11 mouse cellular contexts compared by ENCODE assay signal in the genomic region with DNA sequence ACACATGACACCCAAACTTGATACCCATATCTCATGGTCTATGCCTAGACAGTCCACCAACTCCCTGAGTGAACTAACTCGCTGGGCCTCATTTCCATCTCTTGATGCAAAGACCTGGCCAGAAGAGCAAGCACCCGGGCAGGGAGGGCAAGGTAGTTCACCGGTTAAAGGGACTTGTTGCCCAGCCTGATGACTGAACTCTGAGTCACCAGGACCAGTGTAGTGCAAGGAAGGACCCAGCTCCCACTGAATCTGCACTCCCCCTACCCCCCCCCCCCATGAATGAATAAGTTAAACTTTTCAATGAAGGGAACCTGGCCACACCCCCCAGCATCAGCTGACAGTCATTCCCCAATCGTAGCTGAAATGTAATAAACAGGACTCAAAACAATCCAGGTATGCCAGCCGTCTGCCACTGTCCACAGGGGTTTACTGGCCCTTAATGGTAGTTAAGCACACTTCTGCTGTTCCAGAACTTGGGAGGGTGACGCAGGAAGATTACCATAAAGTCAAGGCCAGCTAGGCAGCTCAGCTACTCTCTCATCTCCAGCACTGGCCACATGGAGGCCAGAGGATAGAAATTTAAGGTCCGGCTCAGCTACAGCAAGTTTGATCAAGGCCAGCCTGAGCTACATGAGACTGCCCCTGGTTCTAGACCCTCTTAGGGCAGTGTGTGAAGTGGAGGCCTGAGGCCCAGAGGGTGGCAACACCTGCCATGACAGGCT. TPM values are rescaled to one million over a fixed set of nuclear protein-coding genes. Genes with fewer than 3 reads are reported as not detected.
A peak's percentile ranks its signal among the peaks of the same experiment; 100 is the strongest.
DNase-seq lines count a peak whose midpoint lies in the region; ATAC-seq and TF ChIP-seq lines count a peak whose summit lies in the region.
"Had no signal": no experiment of that assay in that cellular context is flagged by ENCODE, and none has a peak within 500 bp of the region (broad histone marks: within the 10 kb centered on the region; RNA-seq: fewer than 3 reads in every experiment).

No protein-coding gene starts in this region.

- H3K27me3 ChIP-seq in ES-Bruce4 (ENCODE audit: control insufficient read depth, insufficient read depth, low read length, poor library complexity, severe bottlenecking): no peaks in the 10 kb centered on the region
- H3K27me3 ChIP-seq in forebrain, postnatal 0 days (ENCODE audit: insufficient read depth, low read length): no peaks in the 10 kb centered on the region
- no peaks in the 10 kb centered on the region for H3K27me3 ChIP-seq in midbrain, embryonic 12.5 days

- WGBS in forebrain, postnatal 0 days: 75% methylated on average over 7 of the region's 7 CpGs
- WGBS in midbrain, embryonic 12.5 days: 89% methylated on average over 7 of the region's 7 CpGs

- H3K36me3 ChIP-seq in ES-Bruce4 (ENCODE audit: control insufficient read depth, insufficient read depth, low read length, poor library complexity, severe bottlenecking): no peaks in the 10 kb centered on the region
- peaks cover 50% of the 10 kb centered on the region for H3K36me3 ChIP-seq in forebrain, postnatal 0 days (ENCODE audit: insufficient read depth)
- peaks cover 55% of the 10 kb centered on the region for H3K36me3 ChIP-seq in midbrain, embryonic 12.5 days

- ATAC-seq in forebrain, postnatal 0 days: no peak
- ATAC-seq in midbrain, embryonic 12.5 days (ENCODE audit: low FRiP score, low read depth): no peak
- ATAC-seq: liver, postnatal 0 days had no signal

- H3K4me3 ChIP-seq in ES-Bruce4 (ENCODE audit: low read depth, low read length): peak overlapping the region; percentile 22
- peak overlapping the region; percentile 96; the same call in 1 of the 2 replicates for H3K4me3 ChIP-seq in forebrain, postnatal 0 days (ENCODE audit: low read depth, low read length)
- H3K4me3 ChIP-seq in midbrain, embryonic 12.5 days: peak overlapping the region; percentile 99; the same call in 1 of the 2 replicates

- TF ChIP-seq CTCF in ES-Bruce4 (IDR thresholded peaks at IDR 0.05; ENCODE audit: low read depth, low read length): no peak
- no peak for TF ChIP-seq CTCF in forebrain, postnatal 0 days (IDR thresholded peaks at IDR 0.05; ENCODE audit: low read depth)

- no peak for TF ChIP-seq POLR2A in ES-Bruce4 (IDR thresholded peaks at IDR 0.05; ENCODE audit: insufficient read depth, low read length)

- DNase-seq in adrenal gland, postnatal 10 days: peak; percentile 47
- DNase-seq in adrenal gland, adult 8-10 months: no peak
- no peak for DNase-seq in forebrain, postnatal 0 days
- no peak for DNase-seq in thymus, postnatal 25 days
- no peak for DNase-seq in frontal cortex, postnatal 10 days (ENCODE audit: low spot score in 2 of 2)
- DNase-seq in cerebellum, postnatal 14 days: no peak
- DNase-seq: heart, postnatal 14 days; kidney, adult 2 months; liver, postnatal 0 days had no signal

- no peak overlapping the region for H3K9ac ChIP-seq in ES-Bruce4 (ENCODE audit: low read depth, poor library complexity, severe bottlenecking)
- peak overlapping the region; percentile 14; the same call in 1 of the 2 replicates for H3K9ac ChIP-seq in forebrain, postnatal 0 days
- H3K9ac ChIP-seq in midbrain, embryonic 12.5 days (replicated peaks): no peak overlapping the region
- H3K9ac ChIP-seq: liver, postnatal 0 days had no signal

- no peak overlapping the region for H3K27ac ChIP-seq in ES-Bruce4 (ENCODE audit: insufficient read depth, low read length)
- no peak overlapping the region for H3K27ac ChIP-seq in forebrain, postnatal 0 days (ENCODE audit: low read depth, low read length)
- H3K27ac ChIP-seq in midbrain, embryonic 12.5 days (replicated peaks): no peak overlapping the region

- peak overlapping the region; percentile 97 for H3K4me2 ChIP-seq in forebrain, postnatal 0 days (ENCODE audit: low read depth)
- peak overlapping the region; percentile 91 for H3K4me2 ChIP-seq in midbrain, embryonic 12.5 days (replicated peaks)

- peaks cover 5% of the 10 kb centered on the region for H3K4me1 ChIP-seq in ES-Bruce4 (ENCODE audit: control insufficient read depth, insufficient read depth, low read length)
- H3K4me1 ChIP-seq in forebrain, postnatal 0 days (ENCODE audit: insufficient read depth): peaks cover 21% of the 10 kb centered on the region
- H3K4me1 ChIP-seq in midbrain, embryonic 12.5 days: peaks cover 40% of the 10 kb centered on the region

- no peak for TF ChIP-seq EP300 in ES-Bruce4 (IDR thresholded peaks at IDR 0.05; ENCODE audit: insufficient read depth, low read depth, low read length)

- no peaks in the 10 kb centered on the region for H3K9me3 ChIP-seq in ES-Bruce4 (replicated peaks; ENCODE audit: control insufficient read depth, insufficient read depth, low read length, poor library complexity, severe bottlenecking)
- H3K9me3 ChIP-seq in forebrain, postnatal 0 days (ENCODE audit: low read length): no peaks in the 10 kb centered on the region
- H3K9me3 ChIP-seq in midbrain, embryonic 12.5 days: no peaks in the 10 kb centered on the region

RNA-seq across cellular contexts. Expression of a gene that starts 4.7 kb away (rescaled TPM):
- 10 to 100 TPM; 19.6 to 21.8 TPM for total RNA-seq in adrenal gland, postnatal 10 days (2021)
- 10 to 100 TPM; 17.4 to 21.6 (median 20.8) TPM for total RNA-seq in adrenal gland, adult 8-10 months (2022)
- 25.0 and 28.0 TPM in 2 replicates for polyA plus RNA-seq in ES-Bruce4 (2011; ENCODE audit: insufficient read depth, insufficient read length, low read depth, missing spikeins)
- total RNA-seq in forebrain, postnatal 0 days (2014; rRNA removed): 107 and 120 TPM in 2 replicates
- polyA plus RNA-seq in forebrain, postnatal 0 days (2015; fragmentation: Nextera tagmentation; extraction: Ambion mirVana): 18.3 and 18.4 TPM in 2 replicates
- polyA plus RNA-seq in midbrain, embryonic 12.5 days (2016; fragmentation: Nextera tagmentation; extraction: Ambion mirVana): 18.4 and 19.7 TPM in 2 replicates

RNA-seq across cellular contexts. Expression of a gene that starts 16.5 kb away (rescaled TPM):
- 100 to 1,000 TPM; 103 to 113 TPM for total RNA-seq in adrenal gland, postnatal 10 days (2021)
- 100 to 1,000 TPM; 147 to 161 (median 156) TPM for total RNA-seq in adrenal gland, adult 8-10 months (2022)
- polyA plus RNA-seq in ES-Bruce4 (2011; ENCODE audit: insufficient read depth, insufficient read length, low read depth, missing spikeins): 81.3 and 84.8 TPM in 2 replicates
- 37.9 and 43.9 TPM in 2 replicates for total RNA-seq in forebrain, postnatal 0 days (2014; rRNA removed)
- 183 and 196 TPM in 2 replicates for polyA plus RNA-seq in forebrain, postnatal 0 days (2015; fragmentation: Nextera tagmentation; extraction: Ambion mirVana)
- polyA plus RNA-seq in midbrain, embryonic 12.5 days (2016; fragmentation: Nextera tagmentation; extraction: Ambion mirVana): 288 and 314 TPM in 2 replicates

RNA-seq across cellular contexts. Expression of a gene that starts 23.8 kb away (rescaled TPM):
- total RNA-seq in adrenal gland, postnatal 10 days (2021): 1,000 to 10,000 TPM; 1,321 to 1,365 TPM
- 100 to 1,000 TPM; 515 to 715 (median 604) TPM for total RNA-seq in adrenal gland, adult 8-10 months (2022)
- 199 and 223 TPM in 2 replicates for polyA plus RNA-seq in ES-Bruce4 (2011; ENCODE audit: insufficient read depth, insufficient read length, low read depth, missing spikeins)
- 230 and 424 TPM in 2 replicates for total RNA-seq in forebrain, postnatal 0 days (2014; rRNA removed)
- polyA plus RNA-seq in forebrain, postnatal 0 days (2015; fragmentation: Nextera tagmentation; extraction: Ambion mirVana): 688 and 881 TPM in 2 replicates
- 398 and 414 TPM in 2 replicates for polyA plus RNA-seq in midbrain, embryonic 12.5 days (2016; fragmentation: Nextera tagmentation; extraction: Ambion mirVana)

RNA-seq across cellular contexts. Expression of a gene that starts 26.5 kb away (rescaled TPM):
- total RNA-seq in adrenal gland, postnatal 10 days (2021): under 1 TPM in 1 of 2 experiments, not detected in 1; 0.12 TPM
- total RNA-seq in adrenal gland, adult 8-10 months (2022): 1 to 10 TPM in 1 of 4 experiments, under 1 TPM in 3; 0.21 to 1.3 (median 0.41) TPM
- polyA plus RNA-seq in ES-Bruce4 (2011; ENCODE audit: insufficient read depth, insufficient read length, low read depth, missing spikeins): 11.1 and 12.6 TPM in 2 replicates
- 8.3 and 12.9 TPM in 2 replicates for total RNA-seq in forebrain, postnatal 0 days (2014; rRNA removed)
- polyA plus RNA-seq in forebrain, postnatal 0 days (2015; fragmentation: Nextera tagmentation; extraction: Ambion mirVana): 4.6 and 7.4 TPM in 2 replicates
- 0.31 and 0.52 TPM in 2 replicates for polyA plus RNA-seq in midbrain, embryonic 12.5 days (2016; fragmentation: Nextera tagmentation; extraction: Ambion mirVana)

RNA-seq across cellular contexts. Expression of a gene that starts 34.6 kb away (rescaled TPM):
- total RNA-seq in adrenal gland, postnatal 10 days (2021): 10 to 100 TPM in 1 of 2 experiments, 1 to 10 TPM in 1; 7.6 to 18.7 TPM
- total RNA-seq in adrenal gland, adult 8-10 months (2022): 10 to 100 TPM in 2 of 4 experiments, 1 to 10 TPM in 2; 9.2 to 11.1 (median 10.3) TPM
- polyA plus RNA-seq in ES-Bruce4 (2011; ENCODE audit: insufficient read depth, insufficient read length, low read depth, missing spikeins): 3.8 and 5.4 TPM in 2 replicates
- 0.31 and 0.33 TPM in 2 replicates for total RNA-seq in forebrain, postnatal 0 days (2014; rRNA removed)
- polyA plus RNA-seq in forebrain, postnatal 0 days (2015; fragmentation: Nextera tagmentation; extraction: Ambion mirVana): 0.70 and 0.81 TPM in 2 replicates
- polyA plus RNA-seq in midbrain, embryonic 12.5 days (2016; fragmentation: Nextera tagmentation; extraction: Ambion mirVana): 0.38 and 0.79 TPM in 2 replicates

Comparison
In these comparisons a context has a peak if more than half of its experiments do, and no peak if none do; other contexts are left out.
1. H3K4me3 ChIP-seq: peak in every context shown above with its lines; median percentile 99 in midbrain, embryonic 12.5 days; 96 in forebrain, postnatal 0 days; 22 in ES-Bruce4.